Mouse (Mus musculus): ENCODE data around the gene Opn3. TPM values are rescaled to one million over a fixed set of nuclear protein-coding genes. Genes with fewer than 3 reads are reported as not detected.

Gene Opn3
- total RNA-seq, 1 experiment, result 1.5 TPM

- no peaks in the 10 kb centered on the region for H3K9me3 ChIP-seq (ENCODE audit: control insufficient read depth, insufficient read depth, low read depth, low read length)
- H3K9ac ChIP-seq (ENCODE audit: insufficient read depth, low read depth, low read length, poor library complexity, severe bottlenecking), result no peak overlapping the region
- in situ Hi-C loops (cut with MboI; ENCODE audit: low sequenced_read_pairs in 2 of 2, unreplicated experiment in 2 of 2), result no loop called here
- DNase-seq (ENCODE audit: low read depth, low spot score), result no peak
- no peak overlapping the region for H3K4me3 ChIP-seq (ENCODE audit: insufficient read depth in 1 of 2, low read depth in 1 of 2, low read length in 2 of 2, poor library complexity in 1 of 2, severe bottlenecking in 1 of 2)
- no peaks in the 10 kb centered on the region for H3K4me1 ChIP-seq (ENCODE audit: control insufficient read depth in 2 of 2, insufficient read depth in 2 of 2, low read length in 2 of 2, poor library complexity in 1 of 2)
- H3K36me3 ChIP-seq (ENCODE audit: control insufficient read depth, insufficient read depth, low read length, poor library complexity, severe bottlenecking), result no peaks in the 10 kb centered on the region
- H3K27ac ChIP-seq (ENCODE audit: insufficient read depth, low read depth, low read length, poor library complexity, severe bottlenecking), result no peak overlapping the region
- no peak for TF ChIP-seq CHD2 (IDR thresholded peaks at IDR 0.05; ENCODE audit: low read depth, low read length)
These were observed 44.0 kb downstream of the Opn3 start for GRCm38 (mm10) chr1:175648615-175649014.

DNA sequence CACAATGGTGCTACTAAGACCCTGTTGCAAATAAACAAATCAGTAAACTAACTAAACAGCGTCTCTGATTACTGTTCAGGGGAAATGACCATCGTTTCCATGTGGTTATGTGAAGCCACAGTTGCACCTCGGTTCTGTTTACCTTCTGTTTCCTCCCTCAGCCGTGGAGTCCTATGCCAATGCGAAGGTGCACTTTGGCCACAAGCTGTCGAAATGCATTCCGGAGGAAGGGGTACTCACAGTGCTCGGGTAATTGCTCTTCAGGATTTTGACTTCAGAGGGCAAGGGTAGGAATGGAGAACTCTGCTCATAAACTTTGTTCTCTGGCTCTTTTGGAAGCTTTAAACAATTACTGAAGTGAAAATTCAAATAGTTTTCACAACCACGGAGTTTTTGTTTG, 45.6 kb downstream of the Opn3 start:
- no peaks in the 10 kb centered on the region for H3K4me1 ChIP-seq (ENCODE audit: control insufficient read depth in 2 of 2, insufficient read depth in 2 of 2, low read length in 2 of 2, poor library complexity in 1 of 2)
- in situ Hi-C loops (cut with MboI; ENCODE audit: low sequenced_read_pairs in 2 of 2, unreplicated experiment in 2 of 2), result no loop called here
- H3K9ac ChIP-seq (ENCODE audit: insufficient read depth, low read depth, low read length, poor library complexity, severe bottlenecking), result no peak overlapping the region
- DNase-seq (ENCODE audit: low read depth, low spot score), result no peak
- no peaks in the 10 kb centered on the region for H3K36me3 ChIP-seq (ENCODE audit: control insufficient read depth, insufficient read depth, low read length, poor library complexity, severe bottlenecking)
- no peak overlapping the region for H3K27ac ChIP-seq (ENCODE audit: insufficient read depth, low read depth, low read length, poor library complexity, severe bottlenecking)
- H3K9me3 ChIP-seq (ENCODE audit: control insufficient read depth, insufficient read depth, low read depth, low read length), result no peaks in the 10 kb centered on the region
- TF ChIP-seq MAFK (IDR thresholded peaks at IDR 0.05; ENCODE audit: insufficient read depth, low read depth, low read length) (no peak), HCFC1 (IDR thresholded peaks at IDR 0.05; ENCODE audit: borderline replicate concordance, insufficient read depth, low read length) (no peak), ZC3H11A (IDR thresholded peaks at IDR 0.05; ENCODE audit: borderline replicate concordance, low read depth, low read length) (no peak), CHD2 (IDR thresholded peaks at IDR 0.05; ENCODE audit: low read depth, low read length) (no peak), ZNF384 (IDR thresholded peaks at IDR 0.05; ENCODE audit: low read depth, low read length) (no peak)
- no peak overlapping the region for H3K4me3 ChIP-seq (ENCODE audit: insufficient read depth in 1 of 2, low read depth in 1 of 2, low read length in 2 of 2, poor library complexity in 1 of 2, severe bottlenecking in 1 of 2)

DNA sequence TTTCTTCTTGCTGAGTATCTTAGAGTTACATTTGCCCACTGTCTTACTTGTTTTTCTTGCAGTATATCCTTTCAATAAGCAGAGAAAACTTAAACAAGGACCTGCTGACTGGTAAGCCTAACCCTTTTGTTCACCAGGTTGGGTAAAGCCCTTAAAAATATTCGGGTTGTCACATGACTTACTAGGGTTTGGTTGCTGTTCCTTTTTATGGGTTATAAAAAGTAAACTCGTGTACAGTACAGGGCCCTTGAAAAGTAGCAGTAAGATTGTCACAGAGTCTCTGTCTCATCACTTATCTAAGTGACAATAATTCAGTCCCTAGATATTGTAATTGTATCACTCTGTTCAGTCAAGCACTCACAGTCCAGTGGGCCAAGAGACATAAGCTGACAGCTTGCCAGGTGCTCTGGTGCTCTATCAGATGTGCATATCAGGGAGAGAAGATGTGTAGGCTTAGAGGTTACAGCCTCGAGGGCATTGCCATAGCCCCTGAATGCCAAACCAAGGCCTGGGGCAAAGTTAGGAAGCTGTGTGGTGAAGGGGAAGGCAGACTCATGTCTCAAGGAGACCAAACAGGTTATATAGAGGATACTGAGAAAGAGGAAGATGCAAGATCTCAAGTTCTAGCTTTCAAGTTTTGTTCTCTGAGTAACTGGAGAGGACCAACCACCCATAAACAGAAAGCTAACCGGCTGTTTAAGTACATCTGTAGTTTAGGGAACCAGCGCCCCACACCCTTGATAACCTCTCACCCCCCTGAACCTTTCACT, 48.9 kb downstream of the Opn3 start:
- DNase-seq (ENCODE audit: low read depth, low spot score), result no peak
- no peaks in the 10 kb centered on the region for H3K9me3 ChIP-seq (ENCODE audit: control insufficient read depth, insufficient read depth, low read depth, low read length)
- no peaks in the 10 kb centered on the region for H3K4me1 ChIP-seq (ENCODE audit: control insufficient read depth in 2 of 2, insufficient read depth in 2 of 2, low read length in 2 of 2, poor library complexity in 1 of 2)
- no peak overlapping the region for H3K27ac ChIP-seq (ENCODE audit: insufficient read depth, low read depth, low read length, poor library complexity, severe bottlenecking)
- no peak overlapping the region for H3K4me3 ChIP-seq (ENCODE audit: insufficient read depth in 1 of 2, low read depth in 1 of 2, low read length in 2 of 2, poor library complexity in 1 of 2, severe bottlenecking in 1 of 2)
- no peak for TF ChIP-seq CHD2 (IDR thresholded peaks at IDR 0.05; ENCODE audit: low read depth, low read length)
- no peak for TF ChIP-seq ZNF384 (IDR thresholded peaks at IDR 0.05; ENCODE audit: low read depth, low read length)
- TF ChIP-seq ZC3H11A (IDR thresholded peaks at IDR 0.05; ENCODE audit: borderline replicate concordance, low read depth, low read length), result no peak
- TF ChIP-seq MAFK (IDR thresholded peaks at IDR 0.05; ENCODE audit: insufficient read depth, low read depth, low read length), result no peak
- no peak for TF ChIP-seq HCFC1 (IDR thresholded peaks at IDR 0.05; ENCODE audit: borderline replicate concordance, insufficient read depth, low read length)
- in situ Hi-C loops (cut with MboI; ENCODE audit: low sequenced_read_pairs in 2 of 2, unreplicated experiment in 2 of 2), result no loop called here
- H3K36me3 ChIP-seq (ENCODE audit: control insufficient read depth, insufficient read depth, low read length, poor library complexity, severe bottlenecking), result no peaks in the 10 kb centered on the region
- H3K9ac ChIP-seq (ENCODE audit: insufficient read depth, low read depth, low read length, poor library complexity, severe bottlenecking), result no peak overlapping the region

DNA sequence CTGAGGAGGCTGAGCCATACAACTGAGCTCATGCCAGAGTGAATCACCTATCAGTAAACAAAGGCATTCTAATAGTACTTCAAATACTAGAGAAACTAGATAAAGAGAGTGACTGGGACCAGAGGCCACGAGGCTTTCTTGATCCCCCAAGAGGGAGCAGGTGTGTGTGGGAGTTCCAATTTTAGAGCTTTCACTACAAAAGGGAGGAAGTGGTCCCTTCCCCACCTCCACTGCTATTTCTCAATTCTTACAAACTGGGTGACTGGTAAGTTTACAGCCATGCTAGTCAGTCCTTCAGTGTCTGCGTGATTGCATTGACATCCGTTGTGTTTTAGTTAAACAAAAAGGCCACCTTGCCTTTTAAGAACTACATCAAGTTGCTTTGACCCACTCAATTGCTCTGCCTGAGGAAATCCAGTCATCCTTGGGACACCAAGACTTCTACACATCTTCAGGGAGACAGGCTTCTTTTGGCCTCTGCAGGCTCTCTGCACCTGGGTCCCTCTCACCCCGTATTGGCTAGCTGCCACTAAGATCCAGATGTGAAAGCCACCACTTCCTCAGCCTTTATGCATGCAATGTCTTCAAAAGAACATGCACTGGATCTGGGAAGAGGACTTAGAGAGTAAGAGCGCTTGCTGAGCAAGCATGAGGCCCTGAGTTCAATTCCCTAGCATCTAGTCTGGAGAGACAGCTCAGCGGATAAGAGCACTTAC, 52.0 kb downstream of the Opn3 start:
- in situ Hi-C loops (cut with MboI; ENCODE audit: low sequenced_read_pairs in 2 of 2, unreplicated experiment in 2 of 2), result no loop called here

More for the DNA sequence above, 52.0 kb downstream of the Opn3 start:
- no peak overlapping the region for H3K9ac ChIP-seq (ENCODE audit: insufficient read depth, low read depth, low read length, poor library complexity, severe bottlenecking)
- H3K36me3 ChIP-seq (ENCODE audit: control insufficient read depth, insufficient read depth, low read length, poor library complexity, severe bottlenecking), result no peaks in the 10 kb centered on the region
- no peak overlapping the region for H3K27ac ChIP-seq (ENCODE audit: insufficient read depth, low read depth, low read length, poor library complexity, severe bottlenecking)
- no peak for DNase-seq (ENCODE audit: low read depth, low spot score)
- no peaks in the 10 kb centered on the region for H3K9me3 ChIP-seq (ENCODE audit: control insufficient read depth, insufficient read depth, low read depth, low read length)
- no peaks in the 10 kb centered on the region for H3K4me1 ChIP-seq (ENCODE audit: control insufficient read depth in 2 of 2, insufficient read depth in 2 of 2, low read length in 2 of 2, poor library complexity in 1 of 2)
- no peak for TF ChIP-seq CHD2 (IDR thresholded peaks at IDR 0.05; ENCODE audit: low read depth, low read length)
- TF ChIP-seq MAFK (IDR thresholded peaks at IDR 0.05; ENCODE audit: insufficient read depth, low read depth, low read length), result no peak
- TF ChIP-seq HCFC1 (IDR thresholded peaks at IDR 0.05; ENCODE audit: borderline replicate concordance, insufficient read depth, low read length), result no peak
- no peak for TF ChIP-seq ZNF384 (IDR thresholded peaks at IDR 0.05; ENCODE audit: low read depth, low read length)
- TF ChIP-seq ZC3H11A (IDR thresholded peaks at IDR 0.05; ENCODE audit: borderline replicate concordance, low read depth, low read length), result no peak
- H3K4me3 ChIP-seq (ENCODE audit: insufficient read depth in 1 of 2, low read depth in 1 of 2, low read length in 2 of 2, poor library complexity in 1 of 2, severe bottlenecking in 1 of 2), result no peak overlapping the region
